Mouse (Mus musculus) liver, postnatal 0 days (tissue): ENCODE measurements at regions not wholly inside any gene's neighbourhood (a gene's known extent, or its start where the extent isn't known, plus 50 kb on each side); places are given as distances from the start of the nearest gene placed in this dataset.

Source experiments
- CTCF ChIP-seq: sonication (generic); IDR thresholded peaks from 2 replicates; pipeline ENCODE4 v1.5.1; 2016; ENCODE audit warnings: antibody characterized with exemption, low read depth
- EP300 ChIP-seq: IDR thresholded peaks from 2 replicates; pipeline ENCODE4 v1.6.1; 2016; ENCODE audit warnings: antibody characterized with exemption, low read depth, mild to moderate bottlenecking

GRCm38 (mm10) chr4:47881560-47881959 is 163.4 kb upstream of the Nr4a3 start:
- TF ChIP-seq CTCF (no peak), EP300 (no peak)
